Mouse (Mus musculus) megakaryocyte, embryonic 14.5 days (primary cell): ENCODE results near the gene Col1a1.

Experiments
- FLI1 ChIP-seq: IDR thresholded peaks from 2 replicates; pipeline ENCODE4 v1.6.1; 2012; ENCODE audit warnings: low read length, inconsistent platforms, mixed read lengths
- GATA1 ChIP-seq: IDR thresholded peaks from 3 replicates; pipeline ENCODE4 v1.6.1; 2012; ENCODE audit warnings: mixed read lengths, low read length, inconsistent platforms, borderline replicate concordance

DNA sequence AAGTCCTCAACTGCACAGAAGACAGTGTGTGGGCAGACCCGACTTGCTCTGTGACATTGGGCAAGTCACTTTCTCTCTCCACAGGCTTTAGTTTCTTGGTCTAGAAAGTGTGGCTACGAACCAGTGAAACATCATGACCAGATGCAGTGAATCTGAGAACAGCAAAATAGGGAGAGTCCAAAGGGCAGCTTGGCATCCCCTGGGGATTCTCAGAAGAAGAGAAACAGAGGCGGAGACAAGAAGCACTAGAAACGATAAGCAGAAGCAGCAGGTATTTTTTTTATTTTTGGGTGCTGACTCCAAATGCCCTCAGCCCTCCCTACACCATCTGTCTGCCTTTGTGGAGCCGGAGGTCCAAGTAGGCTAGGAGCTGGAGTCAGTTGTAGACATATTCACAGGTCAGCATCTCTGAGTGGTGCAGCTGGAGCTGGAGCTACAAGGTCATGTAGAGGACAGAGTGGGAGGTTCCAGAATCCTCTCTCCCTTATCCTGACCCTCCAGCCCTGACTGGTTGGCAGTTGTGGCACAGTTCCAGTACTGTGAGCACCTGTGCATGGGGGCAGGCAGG lies 26.6 kb downstream of the Col1a1 start:
- TF ChIP-seq GATA1 (no peak), FLI1 (no peak)
